Mouse (Mus musculus): ENCODE measurements around the gene Agtrap. TPM values are rescaled to one million over a fixed set of nuclear protein-coding genes. Genes with fewer than 3 reads are reported as not detected.

Agtrap gene
- polyA plus RNA-seq, 1 experiment, result 20.9 TPM

DNA sequence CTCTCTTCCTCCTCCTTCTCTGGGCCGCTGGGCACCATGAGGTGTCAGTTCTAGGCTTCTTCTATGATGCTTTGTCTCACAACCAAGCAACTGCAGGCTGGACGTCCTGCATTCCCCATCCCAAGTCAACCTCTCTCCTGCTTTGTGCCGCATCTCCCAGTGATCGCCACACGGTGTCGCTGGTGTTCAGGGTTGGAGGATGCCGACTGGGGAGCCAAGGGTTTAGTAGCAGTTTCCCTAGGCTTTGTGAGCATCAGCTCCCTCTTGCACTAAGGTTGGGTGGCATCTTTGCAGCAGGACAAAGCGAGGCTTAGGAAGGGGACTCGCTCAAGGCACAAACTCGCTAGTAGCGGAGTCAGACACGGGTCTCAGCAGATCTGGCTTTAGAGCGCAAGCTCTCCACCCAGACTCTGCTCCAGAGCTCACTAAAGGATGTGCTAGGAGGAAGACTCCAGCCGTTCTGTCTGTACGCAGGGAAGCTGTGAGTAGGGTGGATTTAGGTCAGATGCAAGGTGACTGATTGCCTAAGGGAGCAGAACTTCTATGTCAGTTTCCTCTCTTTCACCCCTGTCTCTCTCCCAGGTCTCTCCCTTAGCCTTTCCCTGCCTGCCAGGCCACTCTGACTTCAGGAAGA lies 27.0 kb upstream of the Agtrap start:
- WGBS, result 7% methylated on average over 15 of the region's 15 CpGs
- Histone ChIP-seq H3K4me3 (replicated peaks; ENCODE audit: control insufficient read depth, low read depth, low read length) (no peak overlapping the region), H3K27ac (ENCODE audit: control insufficient read depth, insufficient read depth, low read depth, low read length, poor library complexity) (no peak overlapping the region), H3K4me1 (ENCODE audit: control insufficient read depth, insufficient read depth, low read length) (no peaks in the 10 kb centered on the region)
- TF ChIP-seq CTCF (IDR thresholded peaks at IDR 0.05; ENCODE audit: control insufficient read depth, insufficient read depth, low read length) (peak; percentile 99), POLR2A (IDR thresholded peaks at IDR 0.05; ENCODE audit: borderline replicate concordance, control insufficient read depth, low read depth, low read length) (no peak)

DNA sequence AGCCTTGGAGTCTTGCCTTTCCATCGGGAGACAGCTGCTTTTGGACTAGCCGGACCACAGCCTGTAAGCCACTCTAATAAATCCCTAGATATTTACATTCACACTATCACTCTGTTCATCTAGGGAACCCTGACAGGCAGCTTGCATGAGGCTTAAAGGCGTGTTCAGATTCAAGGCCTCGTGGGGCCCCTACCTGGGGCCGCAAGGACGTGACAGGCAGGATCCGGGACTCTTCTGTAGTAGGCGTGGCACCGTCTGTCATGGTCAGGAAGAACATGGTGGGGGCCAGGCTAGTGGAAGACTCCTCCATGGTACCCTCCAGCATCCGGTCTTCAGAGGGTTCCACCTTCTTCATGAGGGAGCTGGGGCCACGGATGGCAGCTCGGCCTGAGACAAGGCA lies 24.7 kb upstream of the Agtrap start:
- 75% methylated on average over 12 of the region's 12 CpGs for WGBS
- H3K4me1 ChIP-seq (ENCODE audit: control insufficient read depth, insufficient read depth, low read length), result no peaks in the 10 kb centered on the region

DNA sequence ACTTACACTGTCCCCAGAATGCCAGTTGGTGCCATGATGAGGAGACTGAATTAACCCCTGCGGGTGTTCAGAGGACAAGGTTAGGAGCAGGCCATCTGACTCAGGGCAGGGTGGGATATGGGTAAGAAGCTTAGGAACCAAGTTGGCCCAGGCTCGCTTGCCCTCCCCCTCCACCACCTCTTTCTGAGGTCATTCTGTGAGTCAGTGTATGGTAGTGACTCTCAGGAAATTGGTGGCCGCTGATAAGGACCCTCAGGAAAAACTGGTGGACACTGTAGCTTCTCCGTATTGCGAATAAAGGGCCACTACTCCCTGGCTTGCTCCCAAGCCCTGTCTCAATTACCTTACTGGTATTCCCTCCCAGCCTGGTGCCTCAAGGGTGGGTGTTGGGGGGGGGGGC lies 21.4 kb upstream of the Agtrap start:
- Histone ChIP-seq H3K4me1 (ENCODE audit: control insufficient read depth, insufficient read depth, low read length) (no peaks in the 10 kb centered on the region), H3K4me3 (replicated peaks; ENCODE audit: control insufficient read depth, low read depth, low read length) (no peak overlapping the region), H3K27ac (ENCODE audit: control insufficient read depth, insufficient read depth, low read depth, low read length, poor library complexity) (no peak overlapping the region)
- TF ChIP-seq POLR2A (IDR thresholded peaks at IDR 0.05; ENCODE audit: borderline replicate concordance, control insufficient read depth, low read depth, low read length) (no peak), CTCF (IDR thresholded peaks at IDR 0.05; ENCODE audit: control insufficient read depth, insufficient read depth, low read length) (no peak)
- 34% methylated on average over 5 of the region's 5 CpGs for WGBS

More for the DNA sequence above, 24.7 kb upstream of the Agtrap start:
- H3K27ac ChIP-seq (ENCODE audit: control insufficient read depth, insufficient read depth, low read depth, low read length, poor library complexity), result no peak overlapping the region
- no peak overlapping the region for H3K4me3 ChIP-seq (replicated peaks; ENCODE audit: control insufficient read depth, low read depth, low read length)
- TF ChIP-seq POLR2A (IDR thresholded peaks at IDR 0.05; ENCODE audit: borderline replicate concordance, control insufficient read depth, low read depth, low read length) (no peak), CTCF (IDR thresholded peaks at IDR 0.05; ENCODE audit: control insufficient read depth, insufficient read depth, low read length) (no peak)

DNA sequence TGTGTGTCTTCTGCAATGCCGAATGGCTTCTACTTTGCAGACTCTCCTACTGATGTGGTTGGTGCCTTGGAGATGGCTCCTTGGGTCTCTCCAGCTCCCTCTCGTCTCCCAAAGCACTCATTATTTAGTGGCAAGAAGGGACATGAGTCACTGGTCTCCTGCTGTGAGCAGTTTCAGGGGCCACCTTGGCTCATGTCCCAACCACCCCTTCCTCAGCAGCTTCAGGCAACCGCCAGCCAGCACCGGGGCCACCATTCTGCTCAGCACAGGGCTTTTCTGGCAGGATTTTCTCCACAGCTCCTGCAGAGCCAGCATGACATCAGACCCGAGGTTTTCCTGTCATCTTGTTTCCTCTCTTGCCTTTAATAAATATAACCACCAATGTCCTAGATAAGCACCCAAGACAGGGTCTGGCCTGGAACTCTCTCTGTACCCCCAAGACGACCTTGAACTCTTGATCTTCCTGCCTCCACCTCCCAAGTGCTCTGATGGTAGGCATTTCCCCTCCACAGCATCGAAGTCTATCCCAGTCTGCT lies 20.8 kb upstream of the Agtrap start:
- 25% methylated on average over 7 of the region's 7 CpGs for WGBS
- H3K4me3 ChIP-seq (replicated peaks; ENCODE audit: control insufficient read depth, low read depth, low read length), result no peak overlapping the region
- no peaks in the 10 kb centered on the region for H3K4me1 ChIP-seq (ENCODE audit: control insufficient read depth, insufficient read depth, low read length)
- H3K27ac ChIP-seq (ENCODE audit: control insufficient read depth, insufficient read depth, low read depth, low read length, poor library complexity), result no peak overlapping the region
- TF ChIP-seq POLR2A (IDR thresholded peaks at IDR 0.05; ENCODE audit: borderline replicate concordance, control insufficient read depth, low read depth, low read length) (no peak), CTCF (IDR thresholded peaks at IDR 0.05; ENCODE audit: control insufficient read depth, insufficient read depth, low read length) (no peak)

GRCm38 (mm10) chr4:148107621-148108291 lies 19.9 kb upstream of the Agtrap start:
- TF ChIP-seq CTCF (IDR thresholded peaks at IDR 0.05; ENCODE audit: control insufficient read depth, insufficient read depth, low read length) (no peak), POLR2A (IDR thresholded peaks at IDR 0.05; ENCODE audit: borderline replicate concordance, control insufficient read depth, low read depth, low read length) (no peak)
- H3K4me3 ChIP-seq (replicated peaks; ENCODE audit: control insufficient read depth, low read depth, low read length), result no peak overlapping the region
- 69% methylated on average over 22 of the region's 22 CpGs for WGBS
- no peaks in the 10 kb centered on the region for H3K4me1 ChIP-seq (ENCODE audit: control insufficient read depth, insufficient read depth, low read length)
- H3K27ac ChIP-seq (ENCODE audit: control insufficient read depth, insufficient read depth, low read depth, low read length, poor library complexity), result no peak overlapping the region

- WGBS, result 86% methylated on average over 3 of the region's 3 CpGs
- no peak for TF ChIP-seq CTCF (IDR thresholded peaks at IDR 0.05; ENCODE audit: control insufficient read depth, insufficient read depth, low read length)
- no peak for TF ChIP-seq POLR2A (IDR thresholded peaks at IDR 0.05; ENCODE audit: borderline replicate concordance, control insufficient read depth, low read depth, low read length)
- Histone ChIP-seq H3K4me1 (ENCODE audit: control insufficient read depth, insufficient read depth, low read length) (no peaks in the 10 kb centered on the region), H3K27ac (ENCODE audit: control insufficient read depth, insufficient read depth, low read depth, low read length, poor library complexity) (no peak overlapping the region), H3K4me3 (replicated peaks; ENCODE audit: control insufficient read depth, low read depth, low read length) (no peak overlapping the region)
Measured at GRCm38 (mm10) chr4:148104146-148104545, 16.3 kb upstream of the Agtrap start.

- TF ChIP-seq CTCF (IDR thresholded peaks at IDR 0.05; ENCODE audit: control insufficient read depth, insufficient read depth, low read length), result peak; percentile 21; the same call in 1 of the 2 replicates
- TF ChIP-seq POLR2A (IDR thresholded peaks at IDR 0.05; ENCODE audit: borderline replicate concordance, control insufficient read depth, low read depth, low read length), result no peak
- Histone ChIP-seq H3K27ac (ENCODE audit: control insufficient read depth, insufficient read depth, low read depth, low read length, poor library complexity) (no peak overlapping the region), H3K4me3 (replicated peaks; ENCODE audit: control insufficient read depth, low read depth, low read length) (no peak overlapping the region), H3K4me1 (ENCODE audit: control insufficient read depth, insufficient read depth, low read length) (no peaks in the 10 kb centered on the region)
- 18% methylated on average over 29 of the region's 29 CpGs for WGBS
Measured at GRCm38 (mm10) chr4:148101801-148102527, 14.1 kb upstream of the Agtrap start.

DNA sequence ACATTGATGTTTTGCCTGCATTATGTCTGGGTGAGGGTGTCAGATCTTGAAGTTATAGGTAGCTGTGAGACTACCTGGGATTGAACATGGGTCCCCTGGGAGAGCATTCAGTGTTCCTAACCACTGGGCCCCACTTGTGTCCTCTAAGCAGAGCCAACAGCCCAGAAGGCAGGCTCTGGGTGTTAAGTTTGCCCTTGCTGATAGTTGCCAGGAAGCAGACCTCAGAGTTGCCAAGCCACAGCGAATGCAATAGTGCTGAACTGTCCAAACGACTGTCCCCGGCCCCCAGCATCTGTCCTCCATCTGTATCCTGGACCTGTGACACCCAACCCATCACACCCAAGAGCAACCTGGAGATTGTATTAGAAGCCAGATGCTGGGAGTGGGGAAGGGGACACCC lies 10.8 kb upstream of the Agtrap start:
- WGBS, result 33% methylated on average over 3 of the region's 3 CpGs
- no peak overlapping the region for H3K27ac ChIP-seq (ENCODE audit: control insufficient read depth, insufficient read depth, low read depth, low read length, poor library complexity)
- TF ChIP-seq CTCF (IDR thresholded peaks at IDR 0.05; ENCODE audit: control insufficient read depth, insufficient read depth, low read length) (no peak), POLR2A (IDR thresholded peaks at IDR 0.05; ENCODE audit: borderline replicate concordance, control insufficient read depth, low read depth, low read length) (no peak)
- no peaks in the 10 kb centered on the region for H3K4me1 ChIP-seq (ENCODE audit: control insufficient read depth, insufficient read depth, low read length)
- H3K4me3 ChIP-seq (replicated peaks; ENCODE audit: control insufficient read depth, low read depth, low read length), result no peak overlapping the region
